Mouse (Mus musculus): ENCODE results near the gene Cckar. TPM values are rescaled to one million over a fixed set of nuclear protein-coding genes. Genes with fewer than 3 reads are reported as not detected.
"Not testable (repeated sequence)": the region's sequence is repeated elsewhere in the genome, so short reads cannot be mapped to it uniquely, and the experiment has no call there.

Cckar gene
- total and polyA plus RNA-seq, 3 experiments, result 0.11 TPM; not detected in 2

- Histone ChIP-seq H3K9me3 (replicated peaks) (no peaks in the 10 kb centered on the region), H3K27me3 (ENCODE audit: insufficient read depth, low read length) (no peaks in the 10 kb centered on the region), H3K36me3 (replicated peaks) (no peaks in the 10 kb centered on the region), H3K4me3 (ENCODE audit: low read depth, low read length) (no peak overlapping the region), H3K4me1 (ENCODE audit: insufficient read depth, low read depth, low read length) (peaks cover 4% of the 10 kb centered on the region)
- ATAC-seq (ENCODE audit: extremely low read depth, insufficient number of reproducible peaks, low FRiP score, poor library complexity, severe bottlenecking) (no peak), DNase-seq (ENCODE audit: low spot score) (no peak)
- TF ChIP-seq CTCF (IDR thresholded peaks at IDR 0.05; ENCODE audit: low read depth, low read length) (no peak), GATA2 (IDR thresholded peaks at IDR 0.05; ENCODE audit: borderline replicate concordance, low read depth, low read length) (no peak), TAL1 (conservative IDR thresholded peaks at IDR 0.05; ENCODE audit: low read depth, low read length) (no peak), GATA1 (IDR thresholded peaks at IDR 0.05; ENCODE audit: borderline replicate concordance, low read length) (no peak), POLR2AphosphoS5 (IDR thresholded peaks at IDR 0.05; ENCODE audit: insufficient replicate concordance, low read depth, low read length) (no peak)
These were observed 23.6 kb downstream of the Cckar start for GRCm38 (mm10) chr5:53683916-53684315.

GRCm38 (mm10) chr5:53679651-53680050 lies 27.9 kb downstream of the Cckar start:
- H3K27me3 ChIP-seq (ENCODE audit: insufficient read depth, low read length), result peaks cover 3% of the 10 kb centered on the region
- H3K36me3 ChIP-seq (replicated peaks), result no peaks in the 10 kb centered on the region
- no peaks in the 10 kb centered on the region for H3K9me3 ChIP-seq (replicated peaks)
- no peak for ATAC-seq (ENCODE audit: extremely low read depth, insufficient number of reproducible peaks, low FRiP score, poor library complexity, severe bottlenecking)
- no peak overlapping the region for H3K4me3 ChIP-seq (ENCODE audit: low read depth, low read length)
- H3K4me1 ChIP-seq (ENCODE audit: insufficient read depth, low read depth, low read length), result no peaks in the 10 kb centered on the region
- no peak for TF ChIP-seq TAL1 (conservative IDR thresholded peaks at IDR 0.05; ENCODE audit: low read depth, low read length)
- TF ChIP-seq GATA1 (IDR thresholded peaks at IDR 0.05; ENCODE audit: borderline replicate concordance, low read length), result no peak
- no peak for TF ChIP-seq GATA2 (IDR thresholded peaks at IDR 0.05; ENCODE audit: borderline replicate concordance, low read depth, low read length)
- TF ChIP-seq CTCF (IDR thresholded peaks at IDR 0.05; ENCODE audit: low read depth, low read length), result no peak
- no peak for TF ChIP-seq POLR2AphosphoS5 (IDR thresholded peaks at IDR 0.05; ENCODE audit: insufficient replicate concordance, low read depth, low read length)
- DNase-seq (ENCODE audit: low spot score), result no peak

- DNase-seq (ENCODE audit: low spot score) (no peak), ATAC-seq (ENCODE audit: extremely low read depth, insufficient number of reproducible peaks, low FRiP score, poor library complexity, severe bottlenecking) (no peak)
- peaks cover 3% of the 10 kb centered on the region for H3K27me3 ChIP-seq (ENCODE audit: insufficient read depth, low read length)
- H3K4me3 ChIP-seq (ENCODE audit: low read depth, low read length), result no peak overlapping the region
- TF ChIP-seq CTCF (IDR thresholded peaks at IDR 0.05; ENCODE audit: low read depth, low read length) (no peak), TAL1 (conservative IDR thresholded peaks at IDR 0.05; ENCODE audit: low read depth, low read length) (no peak), GATA2 (IDR thresholded peaks at IDR 0.05; ENCODE audit: borderline replicate concordance, low read depth, low read length) (no peak), POLR2AphosphoS5 (IDR thresholded peaks at IDR 0.05; ENCODE audit: insufficient replicate concordance, low read depth, low read length) (no peak), GATA1 (IDR thresholded peaks at IDR 0.05; ENCODE audit: borderline replicate concordance, low read length) (no peak)
- H3K36me3 ChIP-seq (replicated peaks), result no peaks in the 10 kb centered on the region
- peaks cover 13% of the 10 kb centered on the region for H3K9me3 ChIP-seq (replicated peaks)
- H3K4me1 ChIP-seq (ENCODE audit: insufficient read depth, low read depth, low read length), result no peaks in the 10 kb centered on the region
These were observed 29.3 kb downstream of the Cckar start for GRCm38 (mm10) chr5:53678036-53678767.

- no peaks in the 10 kb centered on the region for H3K36me3 ChIP-seq (replicated peaks)
- TF ChIP-seq CTCF (IDR thresholded peaks at IDR 0.05; ENCODE audit: low read depth, low read length) (no peak), GATA1 (IDR thresholded peaks at IDR 0.05; ENCODE audit: borderline replicate concordance, low read length) (no peak), TAL1 (conservative IDR thresholded peaks at IDR 0.05; ENCODE audit: low read depth, low read length) (no peak), POLR2AphosphoS5 (IDR thresholded peaks at IDR 0.05; ENCODE audit: insufficient replicate concordance, low read depth, low read length) (no peak), GATA2 (IDR thresholded peaks at IDR 0.05; ENCODE audit: borderline replicate concordance, low read depth, low read length) (no peak)
- H3K4me1 ChIP-seq (ENCODE audit: insufficient read depth, low read depth, low read length), result peaks cover 3% of the 10 kb centered on the region; the same call in 1 of the 2 replicates
- ATAC-seq (ENCODE audit: extremely low read depth, insufficient number of reproducible peaks, low FRiP score, poor library complexity, severe bottlenecking) (no peak), DNase-seq (ENCODE audit: low spot score) (no peak)
- peaks cover 16% of the 10 kb centered on the region for H3K9me3 ChIP-seq (replicated peaks)
- H3K27me3 ChIP-seq (ENCODE audit: insufficient read depth, low read length), result peaks cover 3% of the 10 kb centered on the region
- no peak overlapping the region for H3K4me3 ChIP-seq (ENCODE audit: low read depth, low read length)
These were observed 30.8 kb downstream of the Cckar start for GRCm38 (mm10) chr5:53676671-53677070.

GRCm38 (mm10) chr5:53673493-53674150 lies 33.9 kb downstream of the Cckar start:
- ATAC-seq (ENCODE audit: extremely low read depth, insufficient number of reproducible peaks, low FRiP score, poor library complexity, severe bottlenecking); H3K4me1 ChIP-seq (ENCODE audit: insufficient read depth, low read depth, low read length); H3K4me3 ChIP-seq (ENCODE audit: low read depth, low read length): not testable (repeated sequence)

GRCm38 (mm10) chr5:53672352-53672751 lies 35.2 kb downstream of the Cckar start:
- peak; percentile 45; the same call in 1 of the 2 replicates for ATAC-seq (ENCODE audit: extremely low read depth, insufficient number of reproducible peaks, low FRiP score, poor library complexity, severe bottlenecking)
- TF ChIP-seq GATA1 (IDR thresholded peaks at IDR 0.05; ENCODE audit: borderline replicate concordance, low read length) (no peak), POLR2AphosphoS5 (IDR thresholded peaks at IDR 0.05; ENCODE audit: insufficient replicate concordance, low read depth, low read length) (no peak), TAL1 (conservative IDR thresholded peaks at IDR 0.05; ENCODE audit: low read depth, low read length) (no peak), GATA2 (IDR thresholded peaks at IDR 0.05; ENCODE audit: borderline replicate concordance, low read depth, low read length) (no peak), CTCF (IDR thresholded peaks at IDR 0.05; ENCODE audit: low read depth, low read length) (peak; percentile 51)
- peaks cover 5% of the 10 kb centered on the region for H3K27me3 ChIP-seq (ENCODE audit: insufficient read depth, low read length)
- H3K4me3 ChIP-seq (ENCODE audit: low read depth, low read length), result no peak overlapping the region
- H3K36me3 ChIP-seq (replicated peaks), result no peaks in the 10 kb centered on the region
- H3K9me3 ChIP-seq (replicated peaks), result peaks cover 16% of the 10 kb centered on the region
- DNase-seq (ENCODE audit: low spot score), result peak; percentile 39
- peaks cover 3% of the 10 kb centered on the region; the same call in 1 of the 2 replicates for H3K4me1 ChIP-seq (ENCODE audit: insufficient read depth, low read depth, low read length)

More at GRCm38 (mm10) chr5:53673493-53674150, 33.9 kb downstream of the Cckar start:
- not testable (repeated sequence) for H3K27me3 ChIP-seq (ENCODE audit: insufficient read depth, low read length); H3K36me3 ChIP-seq (replicated peaks); DNase-seq (ENCODE audit: low spot score)
- peaks cover 16% of the 10 kb centered on the region for H3K9me3 ChIP-seq (replicated peaks)

All from G1E (cell line).